Mouse (Mus musculus): ENCODE results near the gene Ky. TPM values are rescaled to one million over a fixed set of nuclear protein-coding genes. Genes with fewer than 3 reads are reported as not detected.

Gene Ky
- polyA plus RNA-seq, 1 experiment from 2014 or later = 0.10 TPM

Other genes starting within 250 kb of the Ky start
- gene Ephb1, start 151.1 kb upstream of the Ky start, polyA plus RNA-seq (2016; fragmentation: Nextera tagmentation; extraction: Ambion mirVana) = 9.1 and 11.0 TPM in 2 replicates
- 158 and 163 TPM in 2 replicates for gene Anapc13, start 120.5 kb downstream of the Ky start, polyA plus RNA-seq (2016; fragmentation: Nextera tagmentation; extraction: Ambion mirVana)
- 52.9 and 56.2 TPM in 2 replicates for gene Cep63, start 120.8 kb downstream of the Ky start, polyA plus RNA-seq (2016; fragmentation: Nextera tagmentation; extraction: Ambion mirVana)
- 49.9 and 51.9 TPM in 2 replicates for gene Amotl2, start 210.9 kb downstream of the Ky start, polyA plus RNA-seq (2016; fragmentation: Nextera tagmentation; extraction: Ambion mirVana)

Data from forebrain, embryonic 10.5 days (tissue).